Mouse (Mus musculus): ENCODE results near the gene Man1b1. TPM values are rescaled to one million over a fixed set of nuclear protein-coding genes. Genes with fewer than 3 reads are reported as not detected.

The Man1b1 gene
- total RNA-seq, 2 experiments from 2014 or later, result 49.0 to 59.9 TPM

GRCm38 (mm10) chr2:25359848-25360247 is 27.7 kb downstream of the Man1b1 start:
- no peak for DNase-seq (ENCODE audit: low spot score in 2 of 2)

GRCm38 (mm10) chr2:25363478-25364178 is 31.5 kb downstream of the Man1b1 start:
- no peak for DNase-seq (ENCODE audit: low spot score in 2 of 2)

- DNase-seq (ENCODE audit: low spot score in 2 of 2), result no peak
These were observed 32.2 kb downstream of the Man1b1 start for GRCm38 (mm10) chr2:25364313-25364712.

- DNase-seq (ENCODE audit: low spot score in 2 of 2), result no peak
These were observed 32.6 kb downstream of the Man1b1 start for GRCm38 (mm10) chr2:25364761-25365090.

- DNase-seq (ENCODE audit: low spot score in 2 of 2), result peak; percentile 31 to 45
These were observed 33.1 kb downstream of the Man1b1 start, which contains the start of gene Uap1l1 for GRCm38 (mm10) chr2:25365091-25365761. Gene Uap1l1, minus strand, starts transcription at chr2:25365682.

GRCm38 (mm10) chr2:25369996-25370395 is 37.9 kb downstream of the Man1b1 start:
- DNase-seq (ENCODE audit: low spot score in 2 of 2), result no peak

- DNase-seq (ENCODE audit: low spot score in 2 of 2), result peak; percentile 83 to 92
These were observed 39.9 kb downstream of the Man1b1 start, which contains the start of gene Sapcd2 for GRCm38 (mm10) chr2:25371764-25372643. Gene Sapcd2, plus strand, starts transcription at chr2:25372321.

GRCm38 (mm10) chr2:25372644-25373391 is 40.7 kb downstream of the Man1b1 start:
- DNase-seq (ENCODE audit: low spot score in 2 of 2), result no peak

- DNase-seq (ENCODE audit: low spot score in 2 of 2), result no peak
These were observed 41.3 kb downstream of the Man1b1 start for GRCm38 (mm10) chr2:25373431-25373830.

GRCm38 (mm10) chr2:25376589-25376988 is 44.5 kb downstream of the Man1b1 start:
- DNase-seq (ENCODE audit: low spot score in 2 of 2), result peak; percentile 42 to 70

GRCm38 (mm10) chr2:25384492-25384891 is 52.4 kb downstream of the Man1b1 start:
- no peak for DNase-seq (ENCODE audit: low spot score in 2 of 2)

GRCm38 (mm10) chr2:25391266-25391665 is 59.1 kb downstream of the Man1b1 start:
- no peak for DNase-seq (ENCODE audit: low spot score in 2 of 2)

GRCm38 (mm10) chr2:25394281-25395221 is 62.4 kb downstream of the Man1b1 start:
- DNase-seq (ENCODE audit: low spot score in 2 of 2), result peak; percentile 67 to 85

GRCm38 (mm10) chr2:25395721-25396596 is 63.8 kb downstream of the Man1b1 start, which contains the start of gene Entpd2:
Gene Entpd2, plus strand, starts transcription at chr2:25395874.
- DNase-seq (ENCODE audit: low spot score in 2 of 2), result no peak

GRCm38 (mm10) chr2:25396597-25396983 is 64.5 kb downstream of the Man1b1 start:
- DNase-seq (ENCODE audit: low spot score in 2 of 2), result peak in 1 of 2 experiments; percentile 58

GRCm38 (mm10) chr2:25397010-25397409 is 64.9 kb downstream of the Man1b1 start:
- no peak for DNase-seq (ENCODE audit: low spot score in 2 of 2)

- no peak for DNase-seq (ENCODE audit: low spot score in 2 of 2)
These were observed 65.9 kb downstream of the Man1b1 start for GRCm38 (mm10) chr2:25398065-25398464.

GRCm38 (mm10) chr2:25399051-25399450 is 66.9 kb downstream of the Man1b1 start, which contains the start of gene Npdc1:
Gene Npdc1, plus strand, starts transcription at chr2:25399351.
- no peak for DNase-seq (ENCODE audit: low spot score in 2 of 2)

- DNase-seq (ENCODE audit: low spot score in 2 of 2), result no peak
These were observed 68.2 kb downstream of the Man1b1 start for GRCm38 (mm10) chr2:25400291-25400690.

All from layer of hippocampus, postnatal 14 days (tissue).